Mouse (Mus musculus): ENCODE measurements at regions not wholly inside any gene's neighbourhood (a gene's known extent, or its start where the extent isn't known, plus 50 kb on each side); places are given as distances from the start of the nearest gene placed in this dataset.

DNA sequence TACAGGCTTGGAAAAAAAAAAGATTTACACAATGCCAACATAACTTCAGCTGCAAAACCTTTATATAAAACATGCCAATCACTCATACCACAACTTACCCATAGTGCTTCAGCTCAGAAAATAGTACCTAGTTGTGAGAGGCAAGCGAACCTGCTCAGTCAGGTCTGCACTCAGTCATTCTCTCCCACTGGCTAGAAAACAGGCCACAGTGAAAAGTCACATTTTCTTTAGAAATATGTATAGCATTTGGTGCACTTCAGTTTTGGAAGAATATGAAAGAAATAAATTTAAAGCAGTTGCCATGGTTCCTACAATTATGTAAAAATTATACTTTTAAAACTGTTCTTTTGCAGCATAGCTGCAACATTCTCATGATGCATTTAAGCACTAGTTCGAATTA lies 398.5 kb upstream of the Pdgfd start:
- in situ Hi-C loops (cut with MboI; ENCODE audit: low sequenced_read_pairs in 2 of 2, unreplicated experiment in 2 of 2): no loop called here
- H3K9ac ChIP-seq (ENCODE audit: insufficient read depth, low read depth, low read length, poor library complexity, severe bottlenecking): no peak overlapping the region
- TF ChIP-seq HCFC1 (IDR thresholded peaks at IDR 0.05; ENCODE audit: borderline replicate concordance, insufficient read depth, low read length) (no peak), ZC3H11A (IDR thresholded peaks at IDR 0.05; ENCODE audit: borderline replicate concordance, low read depth, low read length) (no peak), ZNF384 (IDR thresholded peaks at IDR 0.05; ENCODE audit: low read depth, low read length) (no peak), MAFK (IDR thresholded peaks at IDR 0.05; ENCODE audit: insufficient read depth, low read depth, low read length) (no peak), CHD2 (IDR thresholded peaks at IDR 0.05; ENCODE audit: low read depth, low read length) (no peak)
- no peak overlapping the region for H3K27ac ChIP-seq (ENCODE audit: insufficient read depth, low read depth, low read length, poor library complexity, severe bottlenecking)
- H3K4me1 ChIP-seq (ENCODE audit: control insufficient read depth in 2 of 2, insufficient read depth in 2 of 2, low read length in 2 of 2, poor library complexity in 1 of 2): no peaks in the 10 kb centered on the region
- DNase-seq (ENCODE audit: low read depth, low spot score): no peak
- no peaks in the 10 kb centered on the region for H3K36me3 ChIP-seq (ENCODE audit: control insufficient read depth, insufficient read depth, low read length, poor library complexity, severe bottlenecking)
- no peak overlapping the region for H3K4me3 ChIP-seq (ENCODE audit: insufficient read depth in 1 of 2, low read depth in 1 of 2, low read length in 2 of 2, poor library complexity in 1 of 2, severe bottlenecking in 1 of 2)
- peaks cover 5% of the 10 kb centered on the region for H3K9me3 ChIP-seq (ENCODE audit: control insufficient read depth, insufficient read depth, low read depth, low read length)

DNA sequence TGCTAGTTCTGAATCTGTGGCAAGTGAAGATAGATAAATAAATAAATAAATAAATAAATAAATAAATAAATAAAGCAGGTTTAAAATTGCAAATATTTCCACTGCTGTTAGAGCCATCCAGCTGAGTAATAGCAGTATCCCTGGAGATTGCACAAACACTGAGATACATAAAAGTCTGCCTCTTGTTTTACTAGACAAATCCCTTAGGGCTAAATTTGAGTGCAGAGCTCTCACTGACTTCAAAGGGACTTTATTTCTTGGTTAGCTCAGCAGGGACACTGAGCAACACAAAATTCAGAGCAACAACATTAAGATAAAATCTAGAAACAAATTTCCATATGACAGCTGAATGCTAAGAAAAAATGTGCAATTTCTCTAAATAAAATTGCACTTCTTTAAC lies 397.2 kb upstream of the Pdgfd start:
- TF ChIP-seq CHD2 (IDR thresholded peaks at IDR 0.05; ENCODE audit: low read depth, low read length) (no peak), ZC3H11A (IDR thresholded peaks at IDR 0.05; ENCODE audit: borderline replicate concordance, low read depth, low read length) (no peak), ZNF384 (IDR thresholded peaks at IDR 0.05; ENCODE audit: low read depth, low read length) (no peak), HCFC1 (IDR thresholded peaks at IDR 0.05; ENCODE audit: borderline replicate concordance, insufficient read depth, low read length) (no peak), MAFK (IDR thresholded peaks at IDR 0.05; ENCODE audit: insufficient read depth, low read depth, low read length) (no peak)
- H3K4me1 ChIP-seq (ENCODE audit: control insufficient read depth in 2 of 2, insufficient read depth in 2 of 2, low read length in 2 of 2, poor library complexity in 1 of 2): no peaks in the 10 kb centered on the region
- no peak overlapping the region for H3K27ac ChIP-seq (ENCODE audit: insufficient read depth, low read depth, low read length, poor library complexity, severe bottlenecking)
- H3K36me3 ChIP-seq (ENCODE audit: control insufficient read depth, insufficient read depth, low read length, poor library complexity, severe bottlenecking): no peaks in the 10 kb centered on the region
- H3K9ac ChIP-seq (ENCODE audit: insufficient read depth, low read depth, low read length, poor library complexity, severe bottlenecking): no peak overlapping the region
- H3K9me3 ChIP-seq (ENCODE audit: control insufficient read depth, insufficient read depth, low read depth, low read length): peaks cover 5% of the 10 kb centered on the region
- in situ Hi-C loops (cut with MboI; ENCODE audit: low sequenced_read_pairs in 2 of 2, unreplicated experiment in 2 of 2): no loop called here
- H3K4me3 ChIP-seq (ENCODE audit: insufficient read depth in 1 of 2, low read depth in 1 of 2, low read length in 2 of 2, poor library complexity in 1 of 2, severe bottlenecking in 1 of 2): no peak overlapping the region
- DNase-seq (ENCODE audit: low read depth, low spot score): no peak

All from ES-E14 (cell line).